Mouse (Mus musculus) stomach, postnatal 0 days (tissue): ENCODE measurements around the gene Gins3.

Experiments
- CTCF ChIP-seq: IDR thresholded peaks from 2 replicates; pipeline ENCODE4 v1.5.1; 2016; ENCODE audit warnings: antibody characterized with exemption, low read depth, mild to moderate bottlenecking, moderate library complexity
- EP300 ChIP-seq: optimal IDR thresholded peaks from 2 replicates; pipeline ENCODE3; 2016; ENCODE audit warnings: antibody characterized with exemption

DNA sequence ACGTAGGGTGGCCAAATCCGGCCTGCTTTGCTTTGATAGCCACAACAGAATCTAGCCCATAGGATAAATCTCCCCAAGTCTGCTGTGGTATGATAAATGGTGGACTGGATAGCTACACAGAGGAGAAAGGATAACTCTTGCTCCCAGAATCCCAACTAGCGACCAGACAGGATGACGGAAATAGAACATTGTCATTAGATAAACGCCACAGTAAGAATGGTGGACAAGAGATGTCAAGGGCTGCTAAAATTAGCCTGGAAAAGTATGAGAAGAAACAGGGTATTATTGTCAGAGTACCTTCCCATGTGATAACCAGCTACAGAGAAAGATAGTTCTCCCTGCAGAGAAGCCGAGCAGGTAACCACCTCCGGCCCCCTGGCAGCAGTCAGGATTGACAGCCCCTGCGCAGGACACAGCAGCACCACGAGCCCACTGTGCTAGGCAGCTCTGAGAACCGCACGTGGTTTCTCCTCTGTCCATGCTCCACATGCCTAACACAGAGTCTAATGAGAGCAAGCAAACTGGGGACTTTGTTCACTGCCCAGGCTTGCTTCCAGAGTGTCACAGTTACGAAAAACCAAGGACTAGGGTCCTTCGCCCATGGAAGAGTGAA, 57.8 kb downstream of the Gins3 start:
- TF ChIP-seq CTCF (no peak), EP300 (no peak)
